Mouse (Mus musculus) limb, embryonic 14.5 days (tissue): ENCODE results near the gene Cops2. TPM values are rescaled to one million over a fixed set of nuclear protein-coding genes. Genes with fewer than 3 reads are reported as not detected.

Source experiments
- ATAC-seq: fragments of 200-750 bp; cut with Nextera tagmentation; 2 replicates; pipeline ENCODE4 v1.8.0; 2017; ENCODE audit warnings: low read depth, moderate number of reproducible peaks, moderate TSS enrichment; ENCODE audit not compliant: low FRiP score
- DNase-seq: peaks from one replicate; pipeline ENCODE4 v3.0.0-alpha.2; 2015; ENCODE audit warnings: low spot score
- H3K27ac ChIP-seq: fragments of 300-500 bp; sonication (generic); replicated peaks from 2 replicates; pipeline ENCODE4 v1.5.1; 2014; ENCODE audit warnings: low read depth, mild to moderate bottlenecking, low read length, moderate library complexity, mixed read lengths
- H3K27me3 ChIP-seq: fragments of 300-500 bp; sonication (generic); 2 replicates; pipeline ENCODE4 v1.6.1; 2014; ENCODE audit warnings: low read length, mixed read lengths; ENCODE audit not compliant: control insufficient read depth, insufficient read depth
- H3K36me3 ChIP-seq: fragments of 300-500 bp; sonication (generic); 2 replicates; pipeline ENCODE4 v1.6.1; 2014; ENCODE audit warnings: mild to moderate bottlenecking, low read length, moderate library complexity, mixed read lengths; ENCODE audit not compliant: control insufficient read depth, insufficient read depth
- H3K4me1 ChIP-seq: fragments of 300-500 bp; sonication (generic); 2 replicates; pipeline ENCODE4 v1.6.1; 2014; ENCODE audit warnings: antibody characterized with exemption, low read length, mixed read lengths; ENCODE audit not compliant: control insufficient read depth, insufficient read depth
- H3K4me2 ChIP-seq: fragments of 300-500 bp; sonication (generic); replicated peaks from 2 replicates; pipeline ENCODE4 v1.6.1; 2014; ENCODE audit warnings: low read depth, mild to moderate bottlenecking, low read length, moderate library complexity; ENCODE audit not compliant: severe bottlenecking
- H3K4me3 ChIP-seq: fragments of 300-500 bp; sonication (generic); replicated peaks from 2 replicates; pipeline ENCODE4 v1.5.1; 2014; ENCODE audit warnings: low read length
- H3K9ac ChIP-seq: fragments of 300-500 bp; sonication (generic); 2 replicates; pipeline ENCODE4 v1.6.1; 2014; ENCODE audit warnings: mild to moderate bottlenecking, low read depth, low read length, moderate library complexity; ENCODE audit not compliant: severe bottlenecking
- H3K9me3 ChIP-seq: fragments of 300-500 bp; sonication (generic); 2 replicates; pipeline ENCODE4 v1.6.1; 2016; ENCODE audit warnings: low read length; ENCODE audit not compliant: control insufficient read depth
- POLR2A ChIP-seq: fragments of 200-500 bp; IDR thresholded peaks from 2 replicates; pipeline ENCODE4 v1.8.0; 2012; ENCODE audit warnings: inconsistent platforms, mild to moderate bottlenecking, moderate library complexity, borderline replicate concordance; ENCODE audit not compliant: insufficient read depth, insufficient read length; ENCODE audit errors: extremely low read depth
- WGBS: fragments of 180-500 bp; shearing (Covaris S2); extraction: QIAGEN DNeasy Blood & Tissue Kit; methylation state at CpG from one replicate; pipeline ENCODE4 v1.1.7; 2014; 5-methylcytosine and 5-hydroxymethylcytosine counted together
- polyA plus RNA-seq, 2 experiments: library from polyadenylated mRNA; depleted of rRNA in 1 of 2; stranded (reverse) in 1 of 2; unstranded in 1 of 2; fragments of >200 nt; fragmentation: Nextera tagmentation in 1 of 2; extraction: Ambion mirVana in 1 of 2; gene quantifications; 2 replicates each; pipeline versions ENCODE4 v1.2.1 to v1.2.3; 2012 to 2014

Cops2 gene
- polyA plus RNA-seq, 2 experiments: 75.1 to 86.7 TPM

DNA sequence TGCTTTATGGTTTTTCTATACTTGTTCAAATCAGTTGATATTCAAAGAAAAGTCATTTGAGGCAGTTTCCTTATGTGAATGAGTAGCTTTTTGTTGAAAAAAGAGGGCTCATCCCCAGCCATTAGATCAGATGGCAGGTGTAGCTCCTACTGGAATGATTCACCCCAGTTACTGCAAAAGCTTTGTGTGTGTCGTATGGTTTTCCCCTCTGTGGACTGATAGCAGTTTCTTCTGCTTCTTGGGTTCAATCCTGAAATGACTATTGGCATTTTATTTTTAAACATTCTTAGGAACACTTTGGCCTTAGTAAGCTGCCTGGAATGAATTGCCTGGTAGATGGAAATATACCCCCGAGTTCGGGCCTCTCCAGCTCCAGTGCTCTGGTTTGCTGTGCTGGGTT is 37.4 kb upstream of the Cops2 start:
- ATAC-seq (no peak), DNase-seq (no peak)
- H3K4me2 ChIP-seq: no peak overlapping the region
- no peak overlapping the region for H3K27ac ChIP-seq
- whole genome bisulfite sequencing: 85% methylated on average over 3 of the region's 3 CpGs
- no peak overlapping the region for H3K4me3 ChIP-seq
- H3K9me3 ChIP-seq: no peaks in the 10 kb centered on the region
- no peak overlapping the region for H3K9ac ChIP-seq
- no peaks in the 10 kb centered on the region for H3K4me1 ChIP-seq
- no peak for TF ChIP-seq POLR2A
- H3K36me3 ChIP-seq: no peaks in the 10 kb centered on the region; the same call in none of the 2 replicates
- no peaks in the 10 kb centered on the region for H3K27me3 ChIP-seq

- TF ChIP-seq POLR2A: no peak
- ATAC-seq: no peak
- Histone ChIP-seq H3K4me1 (no peaks in the 10 kb centered on the region), H3K27me3 (no peaks in the 10 kb centered on the region), H3K4me2 (no peak overlapping the region), H3K36me3 (no peaks in the 10 kb centered on the region; the same call in none of the 2 replicates), H3K9me3 (no peaks in the 10 kb centered on the region), H3K27ac (no peak overlapping the region), H3K9ac (no peak overlapping the region), H3K4me3 (no peak overlapping the region)
- 84% methylated on average over 4 of the region's 4 CpGs for WGBS
- peak; percentile 14 for DNase-seq
Observed at GRCm38 (mm10) chr2:125895099-125895498, 36.2 kb upstream of the Cops2 start.

DNA sequence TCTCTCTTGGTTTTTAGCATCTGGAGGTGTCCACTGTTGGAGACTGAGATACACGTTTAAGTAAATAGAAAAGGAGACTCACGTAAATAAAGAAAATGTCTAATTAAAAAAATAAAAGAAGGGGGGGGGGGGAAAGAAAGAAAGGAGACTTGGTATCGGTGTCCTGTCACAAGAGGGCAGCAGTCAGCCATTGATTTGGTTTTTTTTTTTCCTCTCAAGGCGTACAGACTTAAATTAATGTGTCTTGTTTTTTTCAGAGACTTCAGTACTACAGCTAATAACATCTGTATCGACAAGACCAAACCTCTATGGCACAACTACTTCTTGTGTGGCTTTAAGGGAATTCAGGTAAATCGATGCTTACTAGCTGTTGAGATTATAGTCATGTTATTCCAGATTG is 34.2 kb upstream of the Cops2 start:
- no peak for ATAC-seq

DNA sequence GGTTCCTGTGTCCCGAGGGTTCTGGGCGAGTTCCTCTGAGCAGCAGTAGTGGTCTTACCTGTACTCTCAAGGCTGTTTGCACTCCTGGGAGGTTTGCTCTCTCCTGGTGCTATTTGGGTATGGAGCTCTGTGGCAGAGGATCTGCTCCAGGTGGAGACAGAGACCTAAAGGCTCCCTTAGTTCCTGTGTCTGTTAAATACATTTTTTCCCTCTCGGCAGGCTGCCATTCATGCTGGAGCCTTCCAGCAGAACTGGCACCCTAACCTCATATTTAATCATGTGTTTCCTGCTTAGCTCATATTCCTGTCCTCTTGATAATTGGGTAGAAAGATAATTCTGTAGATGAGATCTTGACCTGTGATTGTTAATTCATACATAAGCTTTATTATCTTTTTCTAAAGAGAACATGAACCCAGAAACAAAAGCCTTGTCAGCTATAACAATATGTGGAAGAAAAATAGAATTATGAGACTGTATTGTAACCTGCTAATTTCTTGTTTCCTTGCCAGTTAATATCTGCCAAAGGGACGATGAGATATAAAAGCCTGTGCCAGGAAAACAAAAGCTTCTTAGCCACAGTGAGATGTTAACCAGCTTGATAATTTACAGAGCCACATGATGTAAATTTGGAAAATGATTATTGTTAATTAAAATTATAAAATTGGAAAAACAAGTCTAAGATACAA is 27.1 kb upstream of the Cops2 start:
- H3K9me3 ChIP-seq: no peaks in the 10 kb centered on the region
- no peak overlapping the region for H3K27ac ChIP-seq
- no peaks in the 10 kb centered on the region for H3K4me1 ChIP-seq
- 83% methylated on average over 4 of the region's 4 CpGs for WGBS
- no peak overlapping the region for H3K9ac ChIP-seq
- DNase-seq (no peak), ATAC-seq (no peak)
- 0 out of 2 replicates have a peak, but pooled peaks cover 3% of the 10 kb centered on the region for H3K36me3 ChIP-seq
- no peak for TF ChIP-seq POLR2A
- H3K4me3 ChIP-seq: no peak overlapping the region
- H3K27me3 ChIP-seq: no peaks in the 10 kb centered on the region
- no peak overlapping the region for H3K4me2 ChIP-seq

More for the DNA sequence above, 34.2 kb upstream of the Cops2 start:
- Histone ChIP-seq H3K9me3 (no peaks in the 10 kb centered on the region), H3K4me1 (no peaks in the 10 kb centered on the region), H3K4me2 (no peak overlapping the region), H3K27me3 (no peaks in the 10 kb centered on the region), H3K9ac (no peak overlapping the region), H3K4me3 (no peak overlapping the region), H3K27ac (no peak overlapping the region), H3K36me3 (no peaks in the 10 kb centered on the region; the same call in 1 of the 2 replicates)
- 37% methylated on average over 6 of the region's 6 CpGs for WGBS
- peak; percentile 67 for DNase-seq
- TF ChIP-seq POLR2A: no peak

GRCm38 (mm10) chr2:125870159-125870558 is 11.2 kb upstream of the Cops2 start:
- Histone ChIP-seq H3K4me1 (peaks cover 6% of the 10 kb centered on the region; the same call in 1 of the 2 replicates), H3K27ac (no peak overlapping the region), H3K4me2 (no peak overlapping the region), H3K9me3 (no peaks in the 10 kb centered on the region), H3K9ac (no peak overlapping the region), H3K4me3 (no peak overlapping the region), H3K27me3 (no peaks in the 10 kb centered on the region), H3K36me3 (0 out of 2 replicates have a peak, but pooled peaks cover 5% of the 10 kb centered on the region)
- ATAC-seq (no peak), DNase-seq (no peak)
- WGBS: 92% methylated on average over 3 of the region's 3 CpGs
- no peak for TF ChIP-seq POLR2A
